Mouse (Mus musculus) lung, postnatal 14 days (tissue): ENCODE data around the gene Gm5346.
"Not testable (repeated sequence)": the region's sequence is repeated elsewhere in the genome, so short reads cannot be mapped to it uniquely, and the experiment has no call there.

Source experiments
- DNase-seq: peaks from one replicate; pipeline ENCODE4 v3.0.0; 2021

The Gm5346 gene

DNA sequence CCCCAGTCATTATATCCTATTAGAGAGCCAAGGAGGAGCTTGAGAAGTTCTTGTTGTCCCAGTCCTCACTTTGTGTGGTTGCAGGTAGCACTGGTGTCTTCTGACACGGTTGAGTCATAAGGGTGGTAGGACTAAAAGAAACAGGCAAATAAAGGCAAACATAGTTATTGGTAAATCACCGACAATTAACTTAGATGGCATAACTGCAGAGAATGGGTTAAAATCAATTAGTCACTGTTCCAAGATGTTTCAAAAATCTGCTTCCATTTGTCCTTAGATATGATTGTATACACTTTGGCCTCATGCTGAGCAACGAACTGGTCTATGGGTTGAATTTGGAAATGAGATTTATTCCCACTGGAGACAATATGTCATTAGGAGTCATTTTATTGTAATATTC lies at the start of gene Gm5346:
Gene Gm5346, minus strand, starts transcription at position 101 of the 400 bp plus-strand sequence.
- no peak for DNase-seq

- no peak for DNase-seq
Measured at GRCm38 (mm10) chr8:43616046-43616445, 11.0 kb downstream of the Gm5346 start.

DNA sequence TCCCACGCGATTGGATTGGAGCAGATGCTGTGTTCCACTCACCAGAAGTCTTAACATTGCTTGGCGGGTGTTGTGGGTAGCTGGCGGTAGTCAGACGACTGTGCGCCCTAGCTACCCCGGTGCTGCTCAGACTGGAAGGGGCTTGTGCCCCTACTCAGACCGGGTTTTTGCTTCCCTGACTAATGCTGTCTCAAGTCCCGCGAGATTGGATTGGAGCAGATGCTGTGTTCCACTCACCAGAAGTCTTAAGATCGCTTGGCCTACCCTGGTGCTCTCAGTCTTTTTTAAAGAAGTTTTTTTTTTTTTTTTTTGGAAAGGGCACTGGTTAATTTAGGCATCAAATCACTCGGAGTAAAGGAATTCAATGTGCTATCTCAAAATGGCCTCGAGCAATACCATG lies 23.4 kb downstream of the Gm5346 start:
- DNase-seq, result not testable (repeated sequence)

- DNase-seq, result not testable (repeated sequence)
Measured at GRCm38 (mm10) chr8:43603166-43603565, 23.9 kb downstream of the Gm5346 start.

GRCm38 (mm10) chr8:43576607-43577006 lies 50.5 kb downstream of the Gm5346 start, which contains the start of gene Adam26a:
Adam26a (minus strand) TSS chr8:43576707.
- DNase-seq, result not testable (repeated sequence)
